Mouse (Mus musculus) testis, adult 2 months (tissue): Measurements from ENCODE around the gene Swsap1. TPM values are rescaled to one million over a fixed set of nuclear protein-coding genes. Genes with fewer than 3 reads are reported as not detected.
A peak's percentile ranks its signal among the peaks of the same experiment; 100 is the strongest.

Source experiments
- H3K27ac ChIP-seq: fragments of 200-500 bp; 2 replicates; pipeline ENCODE4 v1.5.1; 2012; ENCODE audit warnings: low read depth, low read length; ENCODE audit not compliant: control insufficient read depth, insufficient read depth
- H3K27me3 ChIP-seq: fragments of 200-500 bp; 2 replicates; pipeline ENCODE4 v1.6.1; 2012; ENCODE audit warnings: mild to moderate bottlenecking, low read length, moderate library complexity; ENCODE audit not compliant: control insufficient read depth, insufficient read depth
- H3K36me3 ChIP-seq: fragments of 200-500 bp; 2 replicates; pipeline ENCODE4 v1.6.1; 2012; ENCODE audit warnings: mild to moderate bottlenecking, low read length; ENCODE audit not compliant: control insufficient read depth, insufficient read depth
- H3K4me1 ChIP-seq: fragments of 200-500 bp; 2 replicates; pipeline ENCODE4 v1.6.1; 2012; ENCODE audit warnings: low read length; ENCODE audit not compliant: control insufficient read depth, insufficient read depth
- H3K4me3 ChIP-seq: fragments of 200-500 bp; 2 replicates; pipeline ENCODE4 v1.5.1; 2012; ENCODE audit warnings: low read depth, mild to moderate bottlenecking, low read length, moderate library complexity, mixed read lengths; ENCODE audit not compliant: control insufficient read depth
- CTCF ChIP-seq: fragments of 200-500 bp; IDR thresholded peaks from 2 replicates; pipeline ENCODE4 v1.5.1; 2012; ENCODE audit warnings: low read depth, mild to moderate bottlenecking, inconsistent platforms, low read length, moderate library complexity; ENCODE audit not compliant: control insufficient read depth, insufficient read depth, insufficient replicate concordance
- POLR2A ChIP-seq: fragments of 200-500 bp; IDR thresholded peaks from 2 replicates; pipeline ENCODE4 v1.6.1; 2012; ENCODE audit warnings: low read depth, mild to moderate bottlenecking, inconsistent platforms, low read length, moderate library complexity; ENCODE audit not compliant: control insufficient read depth
- polyA plus RNA-seq: library from polyadenylated mRNA; depleted of rRNA; stranded (reverse); fragments of >200 nt; gene quantifications from 2 replicates; pipeline ENCODE4 v1.2.3, GENCODE M21; 2012

The Swsap1 gene
- polyA plus RNA-seq, 1 experiment, result 4.7 TPM

DNA sequence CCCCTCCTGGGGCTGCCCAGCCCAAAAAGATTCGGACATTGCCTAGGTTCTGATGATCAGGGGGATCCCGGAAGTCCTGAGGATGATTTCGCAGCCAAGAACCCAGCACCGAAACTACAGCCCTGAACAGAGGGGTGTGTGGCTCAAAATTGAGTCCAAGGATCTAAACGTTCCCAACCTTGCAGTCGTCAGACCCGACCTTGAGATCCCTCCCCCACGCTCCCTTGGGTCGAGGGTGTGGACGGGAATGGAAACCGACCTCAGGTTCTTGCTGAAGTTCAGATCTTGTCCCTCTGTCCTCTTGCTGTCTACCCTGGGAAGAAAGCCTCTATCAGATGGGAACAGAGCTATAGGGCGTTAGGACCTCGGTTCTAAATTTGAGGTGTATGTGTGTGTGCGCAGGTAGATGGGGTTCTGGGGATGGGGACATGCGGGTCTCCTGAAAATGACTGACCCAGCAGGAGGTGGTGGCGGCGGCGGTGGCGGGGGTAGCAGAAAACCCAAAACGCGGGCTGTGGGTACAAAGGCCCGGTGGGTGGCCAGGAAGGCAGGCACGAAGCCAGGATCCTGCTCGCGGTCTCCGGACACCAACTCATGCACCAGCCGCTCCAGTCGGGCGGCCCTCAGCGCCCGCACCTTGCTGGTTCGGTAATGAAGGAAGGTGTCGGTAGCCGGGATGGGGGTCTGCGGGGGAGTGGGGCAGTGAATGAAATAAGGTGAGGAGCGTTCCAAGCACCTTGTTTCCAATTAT, 32.2 kb downstream of the Swsap1 start:
- Histone ChIP-seq H3K4me3 (no peak overlapping the region), H3K27me3 (peaks cover 5% of the 10 kb centered on the region; the same call in 1 of the 2 replicates), H3K27ac (no peak overlapping the region), H3K4me1 (peaks cover 26% of the 10 kb centered on the region), H3K36me3 (peaks cover 2% of the 10 kb centered on the region)
- TF ChIP-seq CTCF (no peak), POLR2A (no peak)

DNA sequence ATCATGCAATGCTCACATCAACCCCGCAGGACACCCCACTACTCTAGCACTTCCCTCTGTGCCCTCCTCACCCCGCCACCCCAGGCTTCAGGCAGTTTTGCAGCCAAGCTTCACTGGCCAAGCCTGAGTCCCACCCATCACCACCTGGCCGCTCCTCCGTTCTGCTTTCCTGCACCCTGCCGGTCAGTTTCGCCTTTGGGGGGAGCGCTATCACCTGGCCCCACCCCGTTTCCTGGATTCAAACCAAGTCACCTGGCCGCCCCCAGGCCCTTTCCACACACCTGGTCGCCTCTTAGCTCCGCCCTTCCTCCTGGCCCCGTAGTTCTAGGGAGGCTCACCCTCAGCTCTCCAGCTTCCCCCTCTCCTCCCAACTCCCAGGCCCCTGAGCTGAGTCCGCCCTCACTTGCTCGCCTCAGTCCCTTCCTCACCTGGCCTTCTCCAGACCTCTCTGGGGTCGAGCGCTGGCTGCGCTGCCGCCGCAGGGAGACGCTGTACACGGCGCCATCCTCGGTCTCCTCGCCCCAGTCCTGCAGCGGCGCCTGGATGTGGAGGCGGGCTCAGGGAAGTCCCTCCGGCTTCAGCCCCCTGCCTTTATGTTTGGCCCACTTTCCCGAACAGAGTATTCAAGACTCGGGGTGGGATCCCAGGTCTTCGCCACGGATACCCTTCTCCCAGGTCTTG, 33.0 kb downstream of the Swsap1 start:
- Histone ChIP-seq H3K27ac (no peak overlapping the region), H3K4me1 (peaks cover 26% of the 10 kb centered on the region), H3K27me3 (peaks cover 5% of the 10 kb centered on the region; the same call in 1 of the 2 replicates), H3K36me3 (peaks cover 2% of the 10 kb centered on the region), H3K4me3 (peak overlapping the region; percentile 8)
- TF ChIP-seq POLR2A (no peak), CTCF (no peak)

DNA sequence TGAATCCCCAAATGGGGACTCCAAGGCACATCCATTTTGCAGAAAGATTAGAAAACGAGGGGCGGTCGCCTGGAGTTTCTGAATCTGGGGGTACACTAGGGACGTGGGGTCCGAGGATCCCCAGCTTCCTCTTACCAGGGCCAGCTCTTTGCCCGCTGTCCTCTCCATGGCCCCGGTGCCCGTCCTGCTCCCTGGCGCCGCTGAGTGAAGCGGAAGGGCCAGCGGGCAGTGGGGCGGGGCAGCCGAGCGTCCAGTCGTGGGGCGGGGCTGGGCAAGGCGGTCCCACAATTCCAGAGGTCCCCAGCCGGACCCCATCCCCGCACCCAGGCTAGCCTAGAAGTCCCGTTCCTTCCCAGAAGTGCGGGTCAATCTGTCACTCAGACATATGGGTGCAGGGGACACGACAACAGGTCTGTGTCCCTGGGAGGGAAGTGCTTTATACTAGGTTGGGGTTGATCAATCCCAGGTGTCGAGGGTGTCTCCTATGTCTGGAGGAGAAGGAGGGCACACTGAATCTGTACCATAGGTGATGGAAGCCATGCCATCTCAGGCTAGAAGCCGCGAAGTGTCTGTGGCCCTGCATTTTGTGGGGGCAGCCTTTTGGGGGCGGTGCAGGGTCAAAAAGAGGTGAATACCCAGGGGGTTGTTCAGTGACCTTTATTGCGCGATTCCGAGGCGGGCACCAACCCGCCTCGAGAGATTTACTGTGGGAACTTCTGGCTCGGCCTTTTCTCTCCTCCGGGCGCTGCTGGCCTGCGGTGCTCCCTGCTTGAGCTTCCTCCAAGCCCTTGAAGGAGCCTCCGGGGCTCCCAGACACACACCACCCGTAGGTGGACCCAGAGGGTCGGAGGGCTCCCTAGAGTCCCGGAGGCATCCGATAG, 33.9 kb downstream of the Swsap1 start, which contains the start of gene Rgl3:
TSS of gene Rgl3 (minus strand) at position 217 of the 881 bp plus-strand sequence.
- peaks cover 5% of the 10 kb centered on the region; the same call in 1 of the 2 replicates for H3K27me3 ChIP-seq
- peak within 1 kb of the TSS; percentile 47 for H3K4me3 ChIP-seq
- peaks cover 26% of the 10 kb centered on the region for H3K4me1 ChIP-seq
- H3K27ac ChIP-seq, result no peak within 1 kb of the TSS
- peaks cover 2% of the 10 kb centered on the region for H3K36me3 ChIP-seq
- TF ChIP-seq POLR2A (no peak), CTCF (no peak)

DNA sequence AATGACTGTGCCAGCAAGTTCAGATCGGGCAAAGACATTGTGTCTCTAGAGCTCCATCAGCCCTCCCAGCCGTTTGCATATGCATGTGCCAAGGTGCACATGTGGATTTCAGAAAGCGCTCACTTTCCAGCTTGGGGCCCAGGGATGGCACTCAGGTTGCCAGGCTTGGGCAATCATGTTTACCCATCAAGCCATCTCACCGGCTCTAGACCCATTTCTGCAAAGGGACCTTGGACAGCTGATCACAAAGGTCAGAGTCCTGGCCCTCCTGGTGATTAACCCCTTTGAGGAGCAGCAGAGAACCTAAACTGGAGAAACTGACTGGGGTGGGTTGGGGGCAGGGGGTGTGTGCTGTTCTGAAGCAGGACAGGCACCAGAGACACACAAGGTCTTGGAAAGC, 36.7 kb downstream of the Swsap1 start:
- Histone ChIP-seq H3K4me3 (no peak overlapping the region; the same call in 1 of the 2 replicates), H3K27me3 (peaks cover 5% of the 10 kb centered on the region; the same call in 1 of the 2 replicates), H3K36me3 (peaks cover 2% of the 10 kb centered on the region), H3K4me1 (peaks cover 26% of the 10 kb centered on the region), H3K27ac (no peak overlapping the region)
- TF ChIP-seq CTCF (no peak), POLR2A (no peak)

DNA sequence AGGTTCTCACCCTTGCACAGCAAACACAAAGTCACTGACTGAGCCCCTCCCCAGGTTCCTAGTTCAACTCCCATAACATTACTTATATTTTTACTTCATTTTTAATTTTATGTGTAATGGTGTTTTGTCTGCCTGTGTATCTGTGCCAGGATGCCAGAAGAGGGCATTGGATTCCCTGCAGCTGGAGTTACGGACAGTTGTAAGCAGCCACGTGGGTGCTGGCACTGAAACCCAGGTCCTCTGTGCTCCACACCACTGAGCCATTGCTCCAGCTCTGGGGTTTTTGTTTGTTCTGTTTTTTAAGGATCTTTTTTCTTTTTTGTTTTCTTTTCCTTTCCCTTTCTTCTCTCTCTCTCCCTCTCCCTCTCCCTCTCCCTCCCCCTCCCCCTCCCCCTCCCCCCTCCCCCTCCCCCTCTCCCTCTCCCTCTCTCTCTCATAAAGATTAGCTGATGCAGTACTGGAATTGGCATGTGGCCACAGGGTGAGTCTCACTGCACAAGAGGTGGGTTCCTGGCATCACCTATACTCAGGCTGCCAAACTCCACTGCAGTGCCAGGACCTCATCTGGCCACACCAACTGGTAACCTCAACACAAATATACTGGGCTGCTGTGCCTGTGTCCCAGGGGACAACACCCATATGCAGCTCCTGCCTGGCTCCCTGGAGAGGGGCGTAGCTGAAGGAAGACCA, 40.8 kb downstream of the Swsap1 start:
- peaks cover 4% of the 10 kb centered on the region for H3K4me1 ChIP-seq
- H3K36me3 ChIP-seq, result peaks cover 2% of the 10 kb centered on the region
- H3K27me3 ChIP-seq, result no peaks in the 10 kb centered on the region
- H3K4me3 ChIP-seq, result no peak overlapping the region
- no peak for TF ChIP-seq POLR2A
- no peak for TF ChIP-seq CTCF
- H3K27ac ChIP-seq, result no peak overlapping the region

DNA sequence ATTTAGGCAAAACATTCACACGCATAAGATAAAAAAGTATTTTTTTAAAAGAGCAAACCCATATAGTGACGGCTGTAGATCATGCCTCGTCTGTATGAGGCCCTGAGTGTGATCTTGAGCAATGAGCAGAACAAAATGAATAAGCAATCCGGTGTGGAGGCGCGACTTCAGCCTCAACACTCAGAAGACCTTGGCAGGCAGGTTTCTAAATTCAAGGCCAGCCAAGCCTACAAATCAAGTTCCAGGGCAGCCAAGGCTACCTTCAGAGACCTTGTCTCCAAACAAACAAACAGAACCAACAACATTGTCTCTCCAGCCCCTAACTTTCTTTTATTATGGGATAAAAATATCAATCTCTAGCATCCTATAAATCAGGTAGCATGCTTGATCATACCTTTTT, 44.7 kb downstream of the Swsap1 start:
- Histone ChIP-seq H3K4me1 (peaks cover 9% of the 10 kb centered on the region), H3K36me3 (peaks cover 2% of the 10 kb centered on the region; the same call in 1 of the 2 replicates), H3K27ac (no peak overlapping the region), H3K27me3 (no peaks in the 10 kb centered on the region), H3K4me3 (no peak overlapping the region; the same call in 1 of the 2 replicates)
- no peak for TF ChIP-seq CTCF
- no peak for TF ChIP-seq POLR2A

DNA sequence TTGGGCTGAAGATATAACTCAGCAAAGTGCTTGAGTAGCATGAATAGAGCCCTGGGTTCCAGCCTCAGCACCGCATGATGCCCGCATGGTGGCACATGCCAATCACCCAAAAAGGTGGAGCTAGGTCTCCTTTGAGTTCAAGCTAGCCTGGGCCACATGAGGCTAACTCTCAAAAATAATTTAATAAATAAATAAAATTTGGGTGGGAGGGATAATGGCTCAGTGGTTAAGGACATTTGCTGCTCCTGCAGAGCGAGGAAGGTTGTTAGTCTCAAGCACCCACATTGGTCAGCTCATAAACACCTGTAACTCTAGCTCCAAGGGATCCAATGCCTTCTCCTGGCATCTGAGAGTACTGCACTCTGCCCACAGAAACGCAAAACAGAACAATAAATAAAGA, 46.1 kb downstream of the Swsap1 start:
- Histone ChIP-seq H3K4me1 (peaks cover 9% of the 10 kb centered on the region), H3K36me3 (peaks cover 2% of the 10 kb centered on the region), H3K27me3 (no peaks in the 10 kb centered on the region), H3K27ac (no peak overlapping the region), H3K4me3 (peak overlapping the region; percentile 83)
- no peak for TF ChIP-seq CTCF
- no peak for TF ChIP-seq POLR2A
